Mouse (Mus musculus) lung, postnatal 0 days (tissue): ENCODE measurements around the gene Csrnp3.

Experiments used
- CTCF ChIP-seq: IDR thresholded peaks from 2 replicates; pipeline ENCODE4 v1.5.1; 2016; ENCODE audit warnings: antibody characterized with exemption, mild to moderate bottlenecking
- EP300 ChIP-seq: IDR thresholded peaks from 2 replicates; pipeline ENCODE4 v1.6.1; 2016; ENCODE audit warnings: antibody characterized with exemption, mild to moderate bottlenecking, control low read depth

DNA sequence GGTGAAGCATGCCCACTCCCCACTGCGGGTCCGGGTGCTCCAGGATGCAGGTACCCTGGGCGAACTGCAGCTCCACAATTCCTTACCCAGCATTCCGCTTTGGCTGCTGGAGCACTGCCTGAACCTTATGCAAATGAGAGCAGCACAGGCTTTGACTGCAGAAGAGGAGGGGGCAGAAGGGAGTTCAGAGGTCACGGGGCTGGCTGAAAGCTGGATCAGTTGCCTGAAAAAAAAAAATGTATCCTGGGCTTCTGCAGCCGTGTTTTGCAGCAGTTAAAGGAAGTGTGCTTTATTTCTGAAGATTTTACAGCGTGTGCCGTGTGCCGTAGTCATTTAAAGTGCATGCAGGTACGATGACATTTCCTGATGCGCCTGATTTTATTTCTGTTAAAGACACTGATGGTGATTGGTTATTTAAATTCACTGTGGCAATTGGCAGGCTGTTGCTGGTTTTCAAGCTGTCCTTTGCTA, 86.3 kb downstream of the Csrnp3 start:
- TF ChIP-seq CTCF (no peak), EP300 (no peak)
